Mouse (Mus musculus) left cerebral cortex, postnatal 4 days (tissue): ENCODE measurements around the gene Slc22a17. TPM values are rescaled to one million over a fixed set of nuclear protein-coding genes. Genes with fewer than 3 reads are reported as not detected.

Source experiments
- DNase-seq: peaks from one replicate; pipeline ENCODE4 v3.0.0-alpha.2; 2022
- intact Hi-C: fragments of 180-260 bp; cut with DNase I; formaldehyde crosslinking; loops from one replicate; pipeline ENCODE4 v1.15.1; 2025
- microRNA-seq: library from miRNA; unstranded; fragments of <30 nt; microRNA quantifications from one replicate; pipeline ENCODE4 v1.2.0, GENCODE M21; 2022
- total RNA-seq, 2 experiments: library from RNA; stranded (reverse); gene quantifications; 2 replicates each; pipeline ENCODE4 v1.2.3; 2021

The Slc22a17 gene
- total RNA-seq, 2 experiments from 2014 or later, result 345 to 405 TPM

- intact Hi-C loops, result no loop called here
- DNase-seq, result no peak
Observed at GRCm38 (mm10) chr14:54864313-54865036, 48.5 kb downstream of the Slc22a17 start.

DNA sequence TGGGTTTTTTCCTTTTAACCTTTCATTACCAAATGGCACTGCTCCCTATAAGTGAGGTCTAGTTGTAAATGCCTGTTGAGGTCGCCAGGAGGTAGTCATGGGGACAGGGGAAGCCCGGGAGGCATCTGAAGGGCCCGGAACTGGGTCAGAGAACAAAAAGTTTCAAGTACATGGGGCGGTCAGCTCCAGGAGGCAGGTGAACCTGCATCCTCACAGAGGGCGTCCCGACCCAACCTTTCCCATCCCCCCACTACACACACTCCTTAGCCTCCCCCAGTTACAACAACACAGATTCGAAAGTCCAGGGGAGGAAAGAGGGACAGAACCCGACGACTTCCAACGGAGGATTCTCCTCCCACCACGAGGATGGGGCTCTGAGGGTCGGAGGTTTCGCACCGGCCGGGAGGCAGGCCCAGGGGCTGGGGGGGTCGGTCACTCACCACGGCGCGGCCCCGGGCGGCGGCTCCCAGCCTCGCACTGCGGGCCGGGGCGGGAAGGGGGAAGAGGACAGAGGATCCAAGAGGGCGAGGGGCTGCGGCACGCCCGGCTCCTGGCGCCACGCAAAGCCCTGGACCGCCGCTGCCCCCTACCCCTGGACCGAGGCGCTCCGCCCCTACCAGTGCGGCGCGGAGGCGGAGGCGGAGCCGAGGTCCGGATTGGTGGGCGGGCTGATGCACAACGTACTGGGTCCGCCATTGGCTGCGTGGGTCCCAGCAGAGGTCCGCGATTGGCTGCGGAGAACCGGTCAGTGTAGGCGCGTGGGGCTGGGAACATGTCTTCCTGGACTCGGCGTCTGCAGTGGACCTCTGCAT, 49.2 kb downstream of the Slc22a17 start:
- DNase-seq, result peak; percentile 95
- intact Hi-C loops, result no loop called here

GRCm38 (mm10) chr14:54860511-54860910, 52.4 kb downstream of the Slc22a17 start:
- intact Hi-C loops, result no loop called here

GRCm38 (mm10) chr14:54857891-54858290, 55.0 kb downstream of the Slc22a17 start:
- intact Hi-C loops, result no loop called here
- DNase-seq, result peak; percentile 57

More at GRCm38 (mm10) chr14:54860511-54860910, 52.4 kb downstream of the Slc22a17 start:
- peak; percentile 65 for DNase-seq

GRCm38 (mm10) chr14:54856703-54857102, 56.2 kb downstream of the Slc22a17 start:
- intact Hi-C loops, result no loop called here
- no peak for DNase-seq

Small RNAs within 50 kb of the gene (microRNA-seq; reads per million reads assigned to microRNA genes)
- 2.1 reads per million for gene Mir208a

Other genes starting within 250 kb of the Slc22a17 start
- gene 1700123O20Rik, start 226.9 kb downstream of the Slc22a17 start, total RNA-seq, result 10 to 100 TPM; 27.4 to 30.2 TPM
- 100 to 1,000 TPM; 273 to 279 TPM for gene Acin1, start 226.2 kb downstream of the Slc22a17 start, total RNA-seq
- gene Gm29776, start 214.3 kb downstream of the Slc22a17 start, total RNA-seq, result not detected
- gene Cebpe, start 201.0 kb downstream of the Slc22a17 start, total RNA-seq, result not detected
- gene Slc7a8, start 131.2 kb downstream of the Slc22a17 start, total RNA-seq, result 10 to 100 TPM; 33.7 to 36.5 TPM
- gene Rnf212b, start 99.0 kb downstream of the Slc22a17 start, total RNA-seq, result not detected
- gene Homez, start 42.2 kb downstream of the Slc22a17 start, total RNA-seq, result 10 to 100 TPM in 1 of 2 experiments, 1 to 10 TPM in 1; 7.9 to 17.0 TPM
- 10 to 100 TPM; 50.0 to 54.6 TPM for gene Ppp1r3e, start 35.6 kb downstream of the Slc22a17 start, total RNA-seq
- gene Bcl2l2, start 29.8 kb downstream of the Slc22a17 start, total RNA-seq, result 10 to 100 TPM; 49.9 to 54.6 TPM
- gene Gm20521, start 29.7 kb downstream of the Slc22a17 start, total RNA-seq, result not detected
- 100 to 1,000 TPM; 325 to 354 TPM for gene Pabpn1, start 20.6 kb downstream of the Slc22a17 start, total RNA-seq
- 10 to 100 TPM; 15.0 to 15.9 TPM for gene Efs, start 13.0 kb upstream of the Slc22a17 start, total RNA-seq
- gene Il25, start 19.6 kb upstream of the Slc22a17 start, total RNA-seq, result not detected
- gene Cmtm5, start 23.1 kb upstream of the Slc22a17 start, total RNA-seq, result 10 to 100 TPM in 1 of 2 experiments, 1 to 10 TPM in 1; 7.5 to 11.1 TPM
- 1 to 10 TPM; 2.7 TPM for gene Myh6, start 53.8 kb upstream of the Slc22a17 start, total RNA-seq
- gene Gm17428, start 63.8 kb upstream of the Slc22a17 start, total RNA-seq, result not detected
- gene Myh7, start 81.5 kb upstream of the Slc22a17 start, total RNA-seq, result 1 to 10 TPM; 3.9 to 5.5 TPM
- 10 to 100 TPM; 26.3 to 29.0 TPM for gene Ngdn, start 102.3 kb upstream of the Slc22a17 start, total RNA-seq
- 10 to 100 TPM; 28.2 to 29.4 TPM for gene Zfhx2, start 179.2 kb upstream of the Slc22a17 start, total RNA-seq
- 10 to 100 TPM; 34.7 to 35.7 TPM for gene Thtpa, start 181.7 kb upstream of the Slc22a17 start, total RNA-seq
- 10 to 100 TPM; 25.8 to 31.4 TPM for gene Ap1g2, start 193.5 kb upstream of the Slc22a17 start, total RNA-seq
- gene Jph4, start 203.8 kb upstream of the Slc22a17 start, total RNA-seq, result 100 to 1,000 TPM; 366 to 399 TPM